Mouse (Mus musculus) limb, embryonic 11.5 days (tissue): ENCODE measurements around the gene Bcl6. TPM values are rescaled to one million over a fixed set of nuclear protein-coding genes. Genes with fewer than 3 reads are reported as not detected.

ENCODE experiments used
- ATAC-seq: fragments of 200-750 bp; cut with Nextera tagmentation; 2 replicates; pipeline ENCODE4 v1.8.0; 2017; ENCODE audit warnings: low read depth; ENCODE audit not compliant: insufficient number of reproducible peaks, low FRiP score, low TSS enrichment
- DNase-seq: peaks from one replicate; pipeline ENCODE4 v3.0.0-alpha.2; 2015; ENCODE audit warnings: low spot score
- H3K27ac ChIP-seq: fragments of 300-500 bp; sonication (generic); replicated peaks from 2 replicates; pipeline ENCODE4 v1.5.1; 2014; ENCODE audit warnings: low read depth, mild to moderate bottlenecking, low read length
- H3K27me3 ChIP-seq: fragments of 300-500 bp; sonication (generic); 2 replicates; pipeline ENCODE4 v1.6.1; 2014; ENCODE audit warnings: mild to moderate bottlenecking, low read length, mixed read lengths; ENCODE audit not compliant: control insufficient read depth, insufficient read depth
- H3K36me3 ChIP-seq: fragments of 300-500 bp; sonication (generic); 2 replicates; pipeline ENCODE4 v1.6.1; 2014; ENCODE audit warnings: mild to moderate bottlenecking, low read length, moderate library complexity, mixed read lengths; ENCODE audit not compliant: control insufficient read depth, insufficient read depth
- H3K4me1 ChIP-seq: fragments of 300-500 bp; sonication (generic); 2 replicates; pipeline ENCODE4 v1.6.1; 2014; ENCODE audit warnings: low read length, mixed read lengths; ENCODE audit not compliant: control insufficient read depth, insufficient read depth
- H3K4me2 ChIP-seq: fragments of 300-500 bp; sonication (generic); 2 replicates; pipeline ENCODE4 v1.6.1; 2014; ENCODE audit warnings: low read depth, mild to moderate bottlenecking, moderate library complexity; ENCODE audit not compliant: severe bottlenecking
- H3K4me3 ChIP-seq: fragments of 300-500 bp; sonication (generic); 2 replicates; pipeline ENCODE4 v1.5.1; 2014; ENCODE audit warnings: low read depth, low read length
- H3K9ac ChIP-seq: fragments of 300-500 bp; sonication (generic); 2 replicates; pipeline ENCODE4 v1.6.1; 2014; ENCODE audit warnings: mild to moderate bottlenecking, low read length
- H3K9me3 ChIP-seq: fragments of 300-500 bp; sonication (generic); 2 replicates; pipeline ENCODE4 v1.6.1; 2016; ENCODE audit warnings: low read length; ENCODE audit not compliant: control insufficient read depth
- WGBS: fragments of 180-500 bp; shearing (Covaris S2); extraction: QIAGEN DNeasy Blood & Tissue Kit; methylation state at CpG from one replicate; pipeline ENCODE4 v1.1.7; 2014; 5-methylcytosine and 5-hydroxymethylcytosine counted together
- polyA plus RNA-seq: library from polyadenylated mRNA; unstranded; fragments of >200 nt; fragmentation: Nextera tagmentation; extraction: Ambion mirVana; gene quantifications from 2 replicates; pipeline ENCODE4 v1.2.1, GENCODE M21; 2014

The Bcl6 gene
- polyA plus RNA-seq, 1 experiment from 2014 or later = 0.24 TPM

- no peak overlapping the region for H3K9ac ChIP-seq
- H3K27ac ChIP-seq = no peak overlapping the region
- no peak for DNase-seq
- WGBS = 87% methylated on average over 3 of the region's 3 CpGs
- no peak overlapping the region for H3K4me3 ChIP-seq
- no peaks in the 10 kb centered on the region for H3K4me1 ChIP-seq
- H3K27me3 ChIP-seq = no peaks in the 10 kb centered on the region
- no peak overlapping the region for H3K4me2 ChIP-seq
- H3K9me3 ChIP-seq = no peaks in the 10 kb centered on the region
- no peak for ATAC-seq
- H3K36me3 ChIP-seq = no peaks in the 10 kb centered on the region
These were observed 8.6 kb upstream of the Bcl6 start for GRCm38 (mm10) chr16:23997228-23997627.

GRCm38 (mm10) chr16:23996342-23996741, 7.7 kb upstream of the Bcl6 start:
- WGBS = 91% methylated on average over 7 of the region's 7 CpGs
- DNase-seq (no peak), ATAC-seq (no peak)
- H3K4me2 ChIP-seq = no peak overlapping the region
- H3K4me1 ChIP-seq = no peaks in the 10 kb centered on the region
- no peaks in the 10 kb centered on the region for H3K36me3 ChIP-seq
- no peak overlapping the region for H3K9ac ChIP-seq
- H3K4me3 ChIP-seq = no peak overlapping the region
- H3K27me3 ChIP-seq = no peaks in the 10 kb centered on the region
- H3K27ac ChIP-seq = no peak overlapping the region
- H3K9me3 ChIP-seq = no peaks in the 10 kb centered on the region

DNA sequence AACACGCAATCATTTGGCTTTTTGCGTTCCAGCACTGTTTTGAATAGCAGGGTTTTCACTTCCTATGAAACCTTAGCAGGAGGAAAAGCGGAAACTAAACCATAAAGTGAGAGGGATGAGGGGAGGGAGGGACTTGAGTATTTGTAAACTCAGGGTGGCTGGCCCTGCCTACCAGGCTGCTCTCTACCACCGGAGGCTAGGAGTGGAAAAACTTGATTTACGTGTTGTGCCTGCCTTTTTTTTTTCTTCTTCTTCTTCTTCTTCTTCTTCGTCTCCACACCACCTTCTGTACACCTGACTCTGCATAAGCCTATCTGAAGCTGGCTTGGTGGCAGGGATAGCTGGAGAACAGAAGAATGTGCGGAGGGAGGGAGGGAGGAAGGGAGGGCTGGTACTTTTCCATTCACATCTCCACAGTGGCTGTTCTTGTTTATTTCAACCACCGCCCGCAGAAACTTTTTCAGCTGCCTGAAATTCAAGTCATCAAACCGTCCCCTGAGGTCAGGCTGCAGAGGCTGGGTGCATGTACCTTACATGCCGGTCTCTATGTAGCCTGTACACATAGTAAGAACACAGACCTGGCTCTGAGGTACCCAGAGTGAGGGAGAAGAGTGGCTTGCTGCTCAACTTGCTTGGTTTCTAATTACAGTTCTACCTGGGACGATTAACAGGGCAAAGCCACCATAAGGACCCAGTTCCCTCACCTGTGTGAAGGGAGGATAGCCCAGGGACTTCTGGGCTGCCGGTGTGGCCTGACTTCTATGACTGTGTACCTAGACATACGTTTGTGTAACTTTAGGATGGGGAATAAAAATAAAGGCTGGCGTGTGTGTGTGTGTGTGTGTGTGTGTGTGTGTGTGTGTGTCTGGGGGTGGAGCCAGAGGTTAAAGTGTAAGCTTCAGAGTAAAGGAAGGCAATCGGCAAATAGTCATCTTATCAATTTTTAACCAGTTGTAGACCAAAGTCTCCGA, 5.0 kb upstream of the Bcl6 start:
- Histone ChIP-seq H3K4me3 (no peak overlapping the region), H3K4me1 (peaks cover 8% of the 10 kb centered on the region; the same call in 1 of the 2 replicates), H3K9me3 (no peaks in the 10 kb centered on the region), H3K27ac (no peak overlapping the region), H3K4me2 (no peak overlapping the region), H3K27me3 (no peaks in the 10 kb centered on the region), H3K36me3 (no peaks in the 10 kb centered on the region), H3K9ac (no peak overlapping the region)
- ATAC-seq = no peak
- WGBS = 51% methylated on average over 17 of the region's 17 CpGs
- DNase-seq = no peak

DNA sequence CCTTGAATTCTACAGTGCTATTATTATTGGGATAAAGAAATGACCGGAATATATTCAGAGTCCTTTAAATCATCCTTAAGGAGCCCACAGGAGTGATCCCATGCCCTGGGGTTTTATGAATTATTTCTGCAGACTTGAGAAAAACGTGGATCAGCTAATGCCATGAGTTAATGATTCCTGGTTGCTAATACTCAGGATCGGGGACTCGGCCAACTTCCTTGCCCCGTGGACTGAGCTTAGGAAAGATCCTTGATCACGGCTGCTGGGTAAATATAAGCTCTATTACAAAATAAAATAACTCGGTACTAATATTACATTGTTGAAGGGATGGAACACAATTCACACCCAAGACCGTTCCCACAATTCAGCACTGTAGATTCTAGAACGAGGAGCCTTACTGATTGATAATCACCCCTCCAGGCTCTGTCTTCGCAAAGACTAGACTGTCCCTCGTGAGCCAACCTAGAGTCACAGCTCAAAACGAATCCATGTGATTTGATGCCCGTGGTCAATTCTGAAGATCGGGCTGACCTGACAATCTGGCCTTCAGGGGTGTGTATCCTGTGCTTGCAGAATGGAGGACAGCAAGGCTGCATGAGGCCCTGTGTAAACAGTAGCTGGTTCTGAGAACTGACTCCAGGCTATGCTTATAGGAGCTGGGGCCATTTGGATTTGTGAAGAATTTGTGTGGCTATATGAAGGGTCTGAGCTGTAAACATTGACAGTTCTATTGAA, 3.4 kb upstream of the Bcl6 start:
- 91% methylated on average over 14 of the region's 14 CpGs for WGBS
- peaks cover 10% of the 10 kb centered on the region; the same call in 1 of the 2 replicates for H3K4me1 ChIP-seq
- H3K4me2 ChIP-seq = no peak overlapping the region
- no peak overlapping the region for H3K27ac ChIP-seq
- no peaks in the 10 kb centered on the region for H3K36me3 ChIP-seq
- ATAC-seq (no peak), DNase-seq (no peak)
- H3K4me3 ChIP-seq = no peak overlapping the region
- no peak overlapping the region for H3K9ac ChIP-seq
- H3K9me3 ChIP-seq = no peaks in the 10 kb centered on the region
- no peaks in the 10 kb centered on the region for H3K27me3 ChIP-seq

DNA sequence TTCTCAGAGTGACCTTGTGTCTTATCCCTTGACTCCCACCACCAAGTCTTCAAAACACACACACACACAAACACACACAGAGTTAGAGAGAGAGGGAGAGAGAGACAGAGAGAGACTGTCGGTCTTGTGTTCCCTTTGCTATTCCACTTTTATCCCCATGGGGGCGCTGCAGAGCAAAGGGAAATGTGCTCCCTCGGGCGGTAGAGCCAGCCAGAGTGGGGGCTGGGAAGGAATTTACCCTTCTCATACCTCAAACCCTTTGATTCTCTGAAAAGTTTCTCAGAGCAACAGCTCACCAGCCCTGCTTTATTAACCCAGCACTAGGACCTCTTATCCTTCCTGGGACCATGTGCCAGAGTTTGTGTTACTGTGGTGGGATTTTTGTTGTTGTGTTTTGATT, 2.5 kb upstream of the Bcl6 start:
- H3K4me2 ChIP-seq = no peak overlapping the region
- no peak overlapping the region for H3K9ac ChIP-seq
- no peaks in the 10 kb centered on the region for H3K36me3 ChIP-seq
- H3K4me3 ChIP-seq = no peak overlapping the region
- 0 out of 2 replicates have a peak, but pooled peaks cover 2% of the 10 kb centered on the region for H3K27me3 ChIP-seq
- peaks cover 16% of the 10 kb centered on the region; the same call in 1 of the 2 replicates for H3K4me1 ChIP-seq
- H3K9me3 ChIP-seq = no peaks in the 10 kb centered on the region
- 2% methylated on average over 4 of the region's 4 CpGs for WGBS
- H3K27ac ChIP-seq = no peak overlapping the region
- DNase-seq (peak; percentile 90), ATAC-seq (no peak)

DNA sequence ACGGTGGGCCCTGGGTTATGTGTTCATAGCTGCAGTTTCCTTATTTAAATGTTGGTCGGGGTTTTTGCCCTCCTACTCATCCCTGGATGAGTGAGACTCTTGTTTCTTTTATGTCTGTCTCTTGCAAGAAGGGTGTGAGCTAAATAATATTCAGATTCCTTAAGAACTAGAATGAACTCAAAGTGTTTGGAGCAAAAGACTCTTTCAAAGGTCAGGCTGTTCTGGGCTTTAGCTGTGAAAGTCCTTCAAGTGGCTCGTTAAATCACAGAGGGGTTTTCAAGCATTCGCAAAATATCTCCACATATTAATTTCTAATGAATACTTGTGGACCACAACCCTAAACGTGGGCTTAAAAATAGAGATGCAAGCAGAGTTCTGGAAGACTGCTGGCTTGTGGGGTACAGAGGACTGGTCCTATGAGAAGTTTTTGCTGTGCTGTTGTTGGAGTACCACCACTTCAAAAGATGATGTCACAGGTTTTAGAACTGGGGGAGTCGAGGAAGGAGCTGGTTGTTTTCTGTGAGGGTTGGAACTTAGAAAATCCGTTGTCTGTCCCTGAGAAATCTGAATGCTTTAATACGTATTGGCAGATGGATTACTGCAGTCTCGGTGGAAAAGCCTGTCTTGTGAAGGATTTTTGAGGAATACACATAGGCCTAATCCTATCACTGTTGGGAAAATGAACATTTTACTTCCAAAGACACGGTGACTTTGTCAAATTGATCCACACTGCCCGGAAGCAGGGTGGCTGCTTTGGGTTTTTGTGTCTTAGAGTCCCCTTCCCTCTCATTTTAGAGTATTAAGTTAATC, 1.7 kb upstream of the Bcl6 start:
- no peak overlapping the region for H3K9ac ChIP-seq
- H3K27ac ChIP-seq = no peak overlapping the region
- DNase-seq = no peak
- ATAC-seq = no peak
- peaks cover 8% of the 10 kb centered on the region; the same call in 1 of the 2 replicates for H3K27me3 ChIP-seq
- no peaks in the 10 kb centered on the region for H3K36me3 ChIP-seq
- no peaks in the 10 kb centered on the region for H3K9me3 ChIP-seq
- 41% methylated on average over 11 of the region's 11 CpGs for WGBS
- H3K4me3 ChIP-seq = 0 out of 2 replicates have a peak overlapping the region, but pooled peaks have one; percentile 59
- H3K4me2 ChIP-seq = peak overlapping the region; percentile 87; the same call in 1 of the 2 replicates
- peaks cover 17% of the 10 kb centered on the region; the same call in 1 of the 2 replicates for H3K4me1 ChIP-seq

- H3K9me3 ChIP-seq = no peaks in the 10 kb centered on the region
- H3K27ac ChIP-seq = peak overlapping the region; percentile 99; the same call in 1 of the 2 replicates
- peak overlapping the region; percentile 59 for H3K4me3 ChIP-seq
- peak overlapping the region; percentile 83 for H3K9ac ChIP-seq
- peaks cover 10% of the 10 kb centered on the region; the same call in 1 of the 2 replicates for H3K27me3 ChIP-seq
- 2% methylated on average over 25 of the region's 25 CpGs for WGBS
- ATAC-seq = no peak
- DNase-seq = peak; percentile 41
- H3K4me1 ChIP-seq = peaks cover 17% of the 10 kb centered on the region; the same call in 1 of the 2 replicates
- H3K36me3 ChIP-seq = no peaks in the 10 kb centered on the region
- peak overlapping the region; percentile 87 for H3K4me2 ChIP-seq
These were observed 833 bp upstream of the Bcl6 start for GRCm38 (mm10) chr16:23989209-23990160.
